Mouse (Mus musculus) c-Kit-positive CD71-positive TER-119-positive erythroid progenitor cells, embryonic 14.5 days (primary cell): Measurements from ENCODE around the gene Acsm4.

Experiments used
- DNase-seq: peaks from one replicate; pipeline ENCODE4 v3.0.0-alpha.2; 2013; ENCODE audit warnings: low spot score

Gene Acsm4

DNA sequence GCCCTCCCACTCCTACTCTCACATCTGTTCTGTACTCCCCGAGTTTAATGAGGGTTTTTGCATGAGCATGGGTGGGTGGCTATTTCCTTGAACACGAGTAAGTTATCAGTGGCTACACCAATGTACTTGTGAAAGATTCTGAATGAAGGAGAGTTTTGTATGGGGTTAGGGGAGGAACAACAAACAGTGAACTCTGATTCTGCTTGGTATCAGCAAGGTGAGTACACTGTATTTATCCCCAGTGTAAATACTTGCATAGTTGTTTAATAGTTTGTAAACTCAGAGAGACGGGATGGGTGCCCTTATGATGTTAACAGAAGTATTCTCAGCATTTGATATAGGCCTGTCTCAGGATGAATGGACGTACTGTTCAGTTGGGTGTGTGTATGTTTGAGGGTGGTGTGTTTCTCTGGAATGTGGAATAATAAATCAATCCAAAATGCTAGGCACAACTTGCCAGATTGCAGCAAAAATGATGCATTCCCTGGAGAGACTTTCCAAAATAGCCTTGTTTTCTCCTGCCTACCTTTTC, 72.4 kb downstream of the Acsm4 start:
- no peak for DNase-seq
